Mouse (Mus musculus) neural tube, embryonic 15.5 days (tissue): Measurements from ENCODE around the gene Tmem233. TPM values are rescaled to one million over a fixed set of nuclear protein-coding genes. Genes with fewer than 3 reads are reported as not detected.

Source experiments
- ATAC-seq: fragments of 200-750 bp; cut with Nextera tagmentation; 2 replicates; pipeline ENCODE4 v1.8.0; 2017; ENCODE audit warnings: mild to moderate bottlenecking, moderate TSS enrichment, moderate library complexity; ENCODE audit not compliant: low FRiP score
- H3K27ac ChIP-seq: fragments of 300-500 bp; sonication (generic); replicated peaks from 2 replicates; pipeline ENCODE4 v1.5.1; 2015; ENCODE audit warnings: mild to moderate bottlenecking, inconsistent platforms
- H3K27me3 ChIP-seq: fragments of 300-500 bp; sonication (generic); replicated peaks from 2 replicates; pipeline ENCODE4 v1.6.1; 2015; ENCODE audit warnings: inconsistent platforms
- H3K36me3 ChIP-seq: fragments of 300-500 bp; sonication (generic); 2 replicates; pipeline ENCODE4 v1.6.1; 2015; ENCODE audit warnings: inconsistent platforms
- H3K4me1 ChIP-seq: fragments of 300-500 bp; sonication (generic); 2 replicates; pipeline ENCODE4 v1.6.1; 2015; ENCODE audit warnings: inconsistent platforms
- H3K4me2 ChIP-seq: fragments of 300-500 bp; sonication (generic); 2 replicates; pipeline ENCODE4 v1.6.1; 2015; ENCODE audit warnings: inconsistent platforms, mild to moderate bottlenecking, moderate library complexity
- H3K4me3 ChIP-seq: fragments of 300-500 bp; sonication (generic); replicated peaks from 2 replicates; pipeline ENCODE4 v1.5.1; 2015; ENCODE audit warnings: mild to moderate bottlenecking, inconsistent platforms
- H3K9ac ChIP-seq: fragments of 300-500 bp; sonication (generic); replicated peaks from 2 replicates; pipeline ENCODE4 v1.6.1; 2015; ENCODE audit warnings: mild to moderate bottlenecking, inconsistent platforms
- H3K9me3 ChIP-seq: fragments of 300-500 bp; sonication (generic); replicated peaks from 2 replicates; pipeline ENCODE4 v1.6.1; 2016; ENCODE audit warnings: inconsistent platforms
- WGBS: fragments of 180-500 bp; shearing (Covaris S2); methylation state at CpG from one replicate; pipeline ENCODE4 v1.1.7; 2015; ENCODE audit warnings: mixed read lengths; 5-methylcytosine and 5-hydroxymethylcytosine counted together
- polyA plus RNA-seq: library from polyadenylated mRNA; unstranded; fragments of >200 nt; fragmentation: Nextera tagmentation; extraction: Ambion mirVana; gene quantifications from 2 replicates; pipeline ENCODE4 v1.2.1, GENCODE M21; 2015

The Tmem233 gene
- polyA plus RNA-seq, 1 experiment from 2014 or later = 0.10 TPM

GRCm38 (mm10) chr5:116029071-116029470 is 54.0 kb downstream of the Tmem233 start:
- WGBS = 84% methylated on average over 7 of the region's 7 CpGs

GRCm38 (mm10) chr5:116026561-116026960 is 56.5 kb downstream of the Tmem233 start:
- Histone ChIP-seq H3K9ac (no peak overlapping the region), H3K4me2 (no peak overlapping the region), H3K4me1 (peaks cover 32% of the 10 kb centered on the region), H3K4me3 (no peak overlapping the region), H3K9me3 (no peaks in the 10 kb centered on the region), H3K36me3 (no peaks in the 10 kb centered on the region; the same call in 1 of the 2 replicates), H3K27ac (no peak overlapping the region), H3K27me3 (no peaks in the 10 kb centered on the region)
- WGBS = 91% methylated on average over 14 of the region's 14 CpGs
- ATAC-seq = no peak

More at GRCm38 (mm10) chr5:116029071-116029470, 54.0 kb downstream of the Tmem233 start:
- H3K4me3 ChIP-seq = no peak overlapping the region
- no peak overlapping the region for H3K9ac ChIP-seq
- H3K36me3 ChIP-seq = no peaks in the 10 kb centered on the region
- H3K4me1 ChIP-seq = peaks cover 16% of the 10 kb centered on the region
- no peak overlapping the region for H3K4me2 ChIP-seq
- no peaks in the 10 kb centered on the region for H3K9me3 ChIP-seq
- no peak for ATAC-seq
- no peaks in the 10 kb centered on the region for H3K27me3 ChIP-seq
- no peak overlapping the region for H3K27ac ChIP-seq

GRCm38 (mm10) chr5:116026107-116026506 is 56.9 kb downstream of the Tmem233 start:
- ATAC-seq = no peak
- H3K27ac ChIP-seq = no peak overlapping the region
- H3K4me3 ChIP-seq = no peak overlapping the region
- no peak overlapping the region for H3K4me2 ChIP-seq
- no peaks in the 10 kb centered on the region for H3K9me3 ChIP-seq
- H3K4me1 ChIP-seq = peaks cover 29% of the 10 kb centered on the region
- no peak overlapping the region for H3K9ac ChIP-seq
- 93% methylated on average over 5 of the region's 5 CpGs for WGBS
- no peaks in the 10 kb centered on the region for H3K27me3 ChIP-seq
- H3K36me3 ChIP-seq = peaks cover 2% of the 10 kb centered on the region; the same call in 1 of the 2 replicates

GRCm38 (mm10) chr5:116024327-116024739 is 58.7 kb downstream of the Tmem233 start, which contains the start of gene Prkab1:
Gene Prkab1, minus strand, starts transcription at chr5:116024508.
- Histone ChIP-seq H3K9me3 (no peaks in the 10 kb centered on the region), H3K9ac (peak within 1 kb of the TSS; percentile 75)
- ATAC-seq = peak; percentile 97

GRCm38 (mm10) chr5:116023821-116024284 is 59.2 kb downstream of the Tmem233 start:
- Histone ChIP-seq H3K4me1 (peaks cover 22% of the 10 kb centered on the region), H3K9me3 (no peaks in the 10 kb centered on the region), H3K4me3 (peak overlapping the region; percentile 97), H3K27me3 (no peaks in the 10 kb centered on the region), H3K9ac (peak overlapping the region; percentile 75), H3K4me2 (peak overlapping the region; percentile 92), H3K27ac (peak overlapping the region; percentile 83), H3K36me3 (peaks cover 22% of the 10 kb centered on the region)
- peak; percentile 64 for ATAC-seq
- WGBS = under 1% methylated on average over 28 of the region's 28 CpGs

More at GRCm38 (mm10) chr5:116024327-116024739, 58.7 kb downstream of the Tmem233 start, which contains the start of gene Prkab1:
- Histone ChIP-seq H3K27me3 (no peaks in the 10 kb centered on the region), H3K4me3 (peak within 1 kb of the TSS; percentile 97), H3K4me1 (peaks cover 22% of the 10 kb centered on the region), H3K27ac (peak within 1 kb of the TSS; percentile 83), H3K36me3 (peaks cover 17% of the 10 kb centered on the region), H3K4me2 (peak within 1 kb of the TSS; percentile 92)
- WGBS = 0% methylated on average over 46 of the region's 46 CpGs

GRCm38 (mm10) chr5:116023251-116023661 is 59.8 kb downstream of the Tmem233 start:
- no peaks in the 10 kb centered on the region for H3K27me3 ChIP-seq
- peaks cover 22% of the 10 kb centered on the region for H3K4me1 ChIP-seq
- peak overlapping the region; percentile 75 for H3K9ac ChIP-seq
- WGBS = 26% methylated on average over 8 of the region's 8 CpGs
- no peaks in the 10 kb centered on the region for H3K9me3 ChIP-seq
- H3K4me2 ChIP-seq = peak overlapping the region; percentile 92
- no peak for ATAC-seq
- H3K27ac ChIP-seq = 0 out of 2 replicates have a peak overlapping the region, but pooled peaks have one; percentile 83
- H3K4me3 ChIP-seq = peak overlapping the region; percentile 97
- H3K36me3 ChIP-seq = peaks cover 27% of the 10 kb centered on the region

GRCm38 (mm10) chr5:116022658-116023200 is 60.3 kb downstream of the Tmem233 start:
- no peak for ATAC-seq
- Histone ChIP-seq H3K4me2 (peak overlapping the region; percentile 92), H3K4me3 (peak overlapping the region; percentile 97), H3K36me3 (peaks cover 32% of the 10 kb centered on the region), H3K4me1 (peaks cover 22% of the 10 kb centered on the region), H3K27ac (no peak overlapping the region), H3K9ac (peak overlapping the region; percentile 75; the same call in 1 of the 2 replicates), H3K27me3 (no peaks in the 10 kb centered on the region), H3K9me3 (no peaks in the 10 kb centered on the region)
- WGBS = 89% methylated on average over 7 of the region's 7 CpGs

- WGBS = 96% methylated on average over 12 of the region's 12 CpGs
- peaks cover 38% of the 10 kb centered on the region for H3K36me3 ChIP-seq
- H3K27me3 ChIP-seq = no peaks in the 10 kb centered on the region
- no peak overlapping the region for H3K27ac ChIP-seq
- H3K9ac ChIP-seq = no peak overlapping the region
- peaks cover 22% of the 10 kb centered on the region for H3K4me1 ChIP-seq
- ATAC-seq = no peak
- no peaks in the 10 kb centered on the region for H3K9me3 ChIP-seq
- H3K4me2 ChIP-seq = peak overlapping the region; percentile 92; the same call in 1 of the 2 replicates
- no peak overlapping the region for H3K4me3 ChIP-seq
These were observed 60.9 kb downstream of the Tmem233 start for GRCm38 (mm10) chr5:116022131-116022530.

GRCm38 (mm10) chr5:116021552-116021951 is 61.5 kb downstream of the Tmem233 start:
- Histone ChIP-seq H3K4me3 (no peak overlapping the region), H3K9ac (no peak overlapping the region), H3K27me3 (no peaks in the 10 kb centered on the region), H3K4me1 (peaks cover 22% of the 10 kb centered on the region), H3K4me2 (no peak overlapping the region), H3K27ac (no peak overlapping the region), H3K9me3 (no peaks in the 10 kb centered on the region), H3K36me3 (peaks cover 44% of the 10 kb centered on the region)
- WGBS = 93% methylated on average over 14 of the region's 14 CpGs
- ATAC-seq = no peak

- peaks cover 66% of the 10 kb centered on the region for H3K36me3 ChIP-seq
- no peak for ATAC-seq
These were observed 63.7 kb downstream of the Tmem233 start for GRCm38 (mm10) chr5:116019371-116019770.

GRCm38 (mm10) chr5:116018784-116019183 is 64.3 kb downstream of the Tmem233 start:
- Histone ChIP-seq H3K4me1 (peaks cover 19% of the 10 kb centered on the region), H3K4me3 (no peak overlapping the region), H3K27ac (no peak overlapping the region), H3K9me3 (no peaks in the 10 kb centered on the region), H3K36me3 (peaks cover 72% of the 10 kb centered on the region), H3K9ac (no peak overlapping the region), H3K27me3 (no peaks in the 10 kb centered on the region), H3K4me2 (no peak overlapping the region)
- WGBS = 92% methylated on average over 6 of the region's 6 CpGs
- ATAC-seq = no peak

More at GRCm38 (mm10) chr5:116019371-116019770, 63.7 kb downstream of the Tmem233 start:
- Histone ChIP-seq H3K4me3 (no peak overlapping the region), H3K4me2 (no peak overlapping the region), H3K4me1 (peaks cover 19% of the 10 kb centered on the region), H3K9ac (no peak overlapping the region), H3K27ac (no peak overlapping the region), H3K27me3 (no peaks in the 10 kb centered on the region), H3K9me3 (no peaks in the 10 kb centered on the region)
- 70% methylated on average over 11 of the region's 11 CpGs for WGBS

GRCm38 (mm10) chr5:116018196-116018595 is 64.8 kb downstream of the Tmem233 start:
- WGBS = 95% methylated on average over 9 of the region's 9 CpGs
- Histone ChIP-seq H3K27ac (no peak overlapping the region), H3K9ac (no peak overlapping the region), H3K27me3 (no peaks in the 10 kb centered on the region), H3K9me3 (no peaks in the 10 kb centered on the region), H3K4me2 (no peak overlapping the region), H3K4me3 (no peak overlapping the region), H3K36me3 (peaks cover 78% of the 10 kb centered on the region), H3K4me1 (peaks cover 13% of the 10 kb centered on the region)
- ATAC-seq = no peak
